In the genomic region with DNA sequence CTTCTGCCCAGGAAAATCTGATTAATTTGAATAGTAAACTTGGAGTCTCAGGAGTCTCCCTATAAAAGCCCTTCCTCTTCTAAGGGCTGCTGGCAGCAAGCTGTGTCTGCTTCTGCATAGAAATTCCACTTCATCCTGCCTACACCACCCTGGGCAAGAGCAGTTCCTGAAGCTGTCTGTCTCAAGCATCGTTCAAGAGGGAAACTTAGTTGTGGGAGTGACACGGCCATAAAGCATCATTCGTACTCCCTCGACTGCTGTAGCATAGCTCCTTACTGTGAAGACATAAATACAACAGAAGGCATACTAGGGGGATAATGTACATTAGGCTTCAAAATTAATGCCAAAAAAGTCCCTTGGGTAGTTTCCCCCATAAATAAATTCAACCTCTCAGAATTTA, we compare ENCODE assay signal across 23 mouse cellular contexts. TPM values are rescaled to one million over a fixed set of nuclear protein-coding genes. Genes with fewer than 3 reads are reported as not detected.
DNase-seq lines count a peak whose midpoint lies in the region; ATAC-seq and TF ChIP-seq lines count a peak whose summit lies in the region.
"Had no signal": no experiment of that assay in that cellular context is flagged by ENCODE, and none has a peak within 500 bp of the region (broad histone marks: within the 10 kb centered on the region; RNA-seq: fewer than 3 reads in every experiment).

No protein-coding gene starts in this region.

- WGBS in hindbrain, embryonic 10.5 days = 35% methylated on average over 4 of the region's 4 CpGs
- WGBS in hindbrain, postnatal 0 days = 28% methylated on average over 4 of the region's 4 CpGs
- WGBS in midbrain, embryonic 12.5 days = 4% methylated on average over 4 of the region's 4 CpGs
- WGBS in midbrain, embryonic 15.5 days = 14% methylated on average over 4 of the region's 4 CpGs
- WGBS in midbrain, embryonic 13.5 days = 7% methylated on average over 4 of the region's 4 CpGs

- TF ChIP-seq CTCF in hindbrain, postnatal 0 days (IDR thresholded peaks at IDR 0.05; ENCODE audit: low read depth) = no peak

- H3K4me2 ChIP-seq in hindbrain, postnatal 0 days (ENCODE audit: low read depth, low read length) = no peak overlapping the region
- H3K4me2 ChIP-seq in midbrain, embryonic 12.5 days (replicated peaks) = peak overlapping the region; percentile 22
- no peak overlapping the region for H3K4me2 ChIP-seq in midbrain, embryonic 15.5 days
- no peak overlapping the region for H3K4me2 ChIP-seq in midbrain, embryonic 13.5 days (replicated peaks)
- H3K4me2 ChIP-seq: embryonic facial prominence, embryonic 13.5 days; heart, embryonic 11.5 days; heart, embryonic 15.5 days; hindbrain, embryonic 15.5 days had no signal

- no peaks in the 10 kb centered on the region for H3K36me3 ChIP-seq in hindbrain, embryonic 10.5 days
- H3K36me3 ChIP-seq in hindbrain, postnatal 0 days (ENCODE audit: insufficient read depth, low read length) = no peaks in the 10 kb centered on the region
- H3K36me3 ChIP-seq in midbrain, embryonic 12.5 days = no peaks in the 10 kb centered on the region
- no peaks in the 10 kb centered on the region for H3K36me3 ChIP-seq in midbrain, embryonic 15.5 days (replicated peaks)
- no peaks in the 10 kb centered on the region for H3K36me3 ChIP-seq in midbrain, embryonic 13.5 days
- H3K36me3 ChIP-seq: embryonic facial prominence, embryonic 13.5 days; heart, embryonic 15.5 days; hindbrain, embryonic 15.5 days had no signal

- peaks cover 92% of the 10 kb centered on the region for H3K27me3 ChIP-seq in hindbrain, embryonic 10.5 days (ENCODE audit: insufficient read depth, poor library complexity, severe bottlenecking)
- H3K27me3 ChIP-seq in hindbrain, postnatal 0 days (ENCODE audit: insufficient read depth, low read length) = peaks cover 9% of the 10 kb centered on the region; the same call in 1 of the 2 replicates
- peaks cover 52% of the 10 kb centered on the region for H3K27me3 ChIP-seq in midbrain, embryonic 12.5 days
- H3K27me3 ChIP-seq in midbrain, embryonic 15.5 days (replicated peaks) = 0 out of 2 replicates have a peak, but pooled peaks cover 4% of the 10 kb centered on the region
- peaks cover 58% of the 10 kb centered on the region for H3K27me3 ChIP-seq in midbrain, embryonic 13.5 days
- H3K27me3 ChIP-seq: embryonic facial prominence, embryonic 13.5 days; heart, embryonic 15.5 days had no signal

- peak; percentile 31 for DNase-seq in embryo, embryonic 10.5 days (ENCODE audit: low spot score)
- DNase-seq in embryo, embryonic 9.5 days (ENCODE audit: extremely low spot score) = no peak
- no peak for DNase-seq in hindbrain, embryonic 10.5 days (ENCODE audit: low spot score)
- DNase-seq in hindbrain, postnatal 0 days (ENCODE audit: low spot score) = no peak
- DNase-seq in kidney, postnatal 14 days = no peak
- DNase-seq: adrenal gland, postnatal 10 days; cerebellum, adult 18-20 months; cerebellum, adult 9-11 months; cerebellum, postnatal 36 days; gastrocnemius, postnatal 14 days; heart, adult 2 months; heart, postnatal 14 days; kidney, adult 11 months had no signal

- ATAC-seq in hindbrain, postnatal 0 days = no peak
- peak; percentile 63 for ATAC-seq in midbrain, embryonic 12.5 days (ENCODE audit: low FRiP score, low read depth)
- no peak for ATAC-seq in midbrain, embryonic 15.5 days (replicated peaks)
- peak; percentile 62; the same call in 1 of the 2 replicates for ATAC-seq in midbrain, embryonic 13.5 days

- H3K27ac ChIP-seq in hindbrain, embryonic 10.5 days = peak overlapping the region; percentile 45; the same call in 1 of the 2 replicates
- no peak overlapping the region for H3K27ac ChIP-seq in hindbrain, postnatal 0 days
- 0 out of 2 replicates have a peak overlapping the region, but pooled peaks have one; percentile 0 for H3K27ac ChIP-seq in midbrain, embryonic 12.5 days (replicated peaks)
- no peak overlapping the region for H3K27ac ChIP-seq in midbrain, embryonic 15.5 days
- peak overlapping the region; percentile 32; the same call in 1 of the 2 replicates for H3K27ac ChIP-seq in midbrain, embryonic 13.5 days
- H3K27ac ChIP-seq: embryonic facial prominence, embryonic 13.5 days; heart, adult 2 months; heart, embryonic 15.5 days; hindbrain, embryonic 15.5 days had no signal

- no peak overlapping the region for H3K9ac ChIP-seq in hindbrain, postnatal 0 days (replicated peaks; ENCODE audit: low read length)
- no peak overlapping the region for H3K9ac ChIP-seq in midbrain, embryonic 12.5 days (replicated peaks)
- no peak overlapping the region for H3K9ac ChIP-seq in midbrain, embryonic 15.5 days
- H3K9ac ChIP-seq in midbrain, embryonic 13.5 days (replicated peaks) = peak overlapping the region; percentile 33; the same call in 1 of the 2 replicates
- H3K9ac ChIP-seq: embryonic facial prominence, embryonic 13.5 days; heart, embryonic 15.5 days; hindbrain, embryonic 15.5 days had no signal

- H3K4me3 ChIP-seq in hindbrain, embryonic 10.5 days = no peak overlapping the region
- no peak overlapping the region for H3K4me3 ChIP-seq in hindbrain, postnatal 0 days (ENCODE audit: low read length)
- no peak overlapping the region for H3K4me3 ChIP-seq in midbrain, embryonic 12.5 days
- H3K4me3 ChIP-seq in midbrain, embryonic 15.5 days = no peak overlapping the region
- H3K4me3 ChIP-seq in midbrain, embryonic 13.5 days (replicated peaks) = no peak overlapping the region
- H3K4me3 ChIP-seq: embryonic facial prominence, embryonic 13.5 days; heart, adult 2 months; heart, embryonic 15.5 days; hindbrain, embryonic 15.5 days had no signal

- H3K4me1 ChIP-seq in hindbrain, embryonic 10.5 days (replicated peaks) = peaks cover 25% of the 10 kb centered on the region
- H3K4me1 ChIP-seq in hindbrain, postnatal 0 days (ENCODE audit: insufficient read depth, low read length) = peaks cover 3% of the 10 kb centered on the region; the same call in 1 of the 2 replicates
- peaks cover 22% of the 10 kb centered on the region for H3K4me1 ChIP-seq in midbrain, embryonic 12.5 days
- peaks cover 13% of the 10 kb centered on the region for H3K4me1 ChIP-seq in midbrain, embryonic 15.5 days
- peaks cover 19% of the 10 kb centered on the region for H3K4me1 ChIP-seq in midbrain, embryonic 13.5 days (replicated peaks)
- H3K4me1 ChIP-seq: embryonic facial prominence, embryonic 13.5 days; heart, embryonic 15.5 days had no signal

- H3K9me3 ChIP-seq in hindbrain, embryonic 10.5 days = no peaks in the 10 kb centered on the region
- H3K9me3 ChIP-seq in hindbrain, postnatal 0 days (ENCODE audit: low read length) = no peaks in the 10 kb centered on the region
- H3K9me3 ChIP-seq in midbrain, embryonic 12.5 days = no peaks in the 10 kb centered on the region
- no peaks in the 10 kb centered on the region for H3K9me3 ChIP-seq in midbrain, embryonic 15.5 days
- H3K9me3 ChIP-seq in midbrain, embryonic 13.5 days = no peaks in the 10 kb centered on the region
- H3K9me3 ChIP-seq: embryonic facial prominence, embryonic 13.5 days; heart, embryonic 15.5 days; hindbrain, embryonic 15.5 days had no signal

RNA-seq across cellular contexts. Expression of gene Dbx2, which starts 45.8 kb away (rescaled TPM):
- 5.5 and 7.4 TPM in 2 replicates for polyA plus RNA-seq in hindbrain, embryonic 10.5 days (2016; fragmentation: Nextera tagmentation; extraction: Ambion mirVana)
- total RNA-seq in hindbrain, postnatal 0 days (2014; rRNA removed) = 8.3 and 11.4 TPM in 2 replicates
- 23.7 and 26.2 TPM in 2 replicates for polyA plus RNA-seq in hindbrain, postnatal 0 days (2015; fragmentation: Nextera tagmentation; extraction: Ambion mirVana)
- polyA plus RNA-seq in midbrain, embryonic 12.5 days (2016; fragmentation: Nextera tagmentation; extraction: Ambion mirVana) = 1.1 and 4.0 TPM in 2 replicates
- polyA plus RNA-seq in midbrain, embryonic 15.5 days (2015; fragmentation: Nextera tagmentation; extraction: Ambion mirVana) = 6.9 and 8.6 TPM in 2 replicates
- polyA plus RNA-seq in midbrain, embryonic 13.5 days (2015; fragmentation: Nextera tagmentation; extraction: Ambion mirVana) = 0.49 and 1.5 TPM in 2 replicates
- total RNA-seq: adrenal gland, postnatal 10 days; gastrocnemius, postnatal 14 days; heart, adult 2 months; heart, postnatal 14 days; hematopoietic stem cell, adult 5-6 weeks had no signal
- polyA plus RNA-seq: C2C12; heart, adult 2 months; heart, embryonic 15.5 days; intestine, embryonic 14.5 days had no signal

Comparison
In these comparisons a context has a peak if more than half of its experiments do, and no peak if none do; other contexts are left out.
1. H3K27ac ChIP-seq: peak in hindbrain, embryonic 10.5 days (single experiment), midbrain, embryonic 12.5 days (single experiment) and midbrain, embryonic 13.5 days (single experiment); none in hindbrain, postnatal 0 days (single experiment) and midbrain, embryonic 15.5 days (single experiment).
2. ATAC-seq: peak in midbrain, embryonic 12.5 days (single experiment) and midbrain, embryonic 13.5 days (single experiment); none in hindbrain, postnatal 0 days (single experiment) and midbrain, embryonic 15.5 days (single experiment).